Mouse (Mus musculus) heart, embryonic 16.5 days (tissue): Measurements from ENCODE around the gene Clec11a. TPM values are rescaled to one million over a fixed set of nuclear protein-coding genes. Genes with fewer than 3 reads are reported as not detected.

Experiments used
- ATAC-seq: fragments of 200-750 bp; cut with Nextera tagmentation; replicated peaks from 2 replicates; pipeline ENCODE4 v1.8.0; 2017; ENCODE audit warnings: moderate number of reproducible peaks; ENCODE audit not compliant: insufficient read depth, low FRiP score; ENCODE audit errors: extremely low read depth
- H3K27ac ChIP-seq: fragments of 300-500 bp; sonication (generic); 2 replicates; pipeline ENCODE4 v1.5.1; 2014; ENCODE audit warnings: mild to moderate bottlenecking, low read length, control low read depth, moderate library complexity
- H3K27me3 ChIP-seq: fragments of 300-500 bp; sonication (generic); 2 replicates; pipeline ENCODE4 v1.6.1; 2014; ENCODE audit warnings: low read length, mixed read lengths; ENCODE audit not compliant: control insufficient read depth, insufficient read depth
- H3K36me3 ChIP-seq: fragments of 300-500 bp; sonication (generic); 2 replicates; pipeline ENCODE4 v1.6.1; 2014; ENCODE audit not compliant: control insufficient read depth, insufficient read depth
- H3K4me1 ChIP-seq: fragments of 300-500 bp; sonication (generic); 2 replicates; pipeline ENCODE4 v1.6.1; 2014; ENCODE audit warnings: low read length, mixed read lengths; ENCODE audit not compliant: control insufficient read depth, insufficient read depth
- H3K4me2 ChIP-seq: fragments of 300-500 bp; sonication (generic); 2 replicates; pipeline ENCODE4 v1.6.1; 2014; ENCODE audit warnings: low read depth, mild to moderate bottlenecking, control low read depth, low read length
- H3K4me3 ChIP-seq: fragments of 300-500 bp; sonication (generic); 2 replicates; pipeline ENCODE4 v1.5.1; 2014; ENCODE audit warnings: mild to moderate bottlenecking, control low read depth, low read length
- H3K9ac ChIP-seq: fragments of 300-500 bp; sonication (generic); 2 replicates; pipeline ENCODE4 v1.6.1; 2014; ENCODE audit warnings: low read length, control low read depth
- H3K9me3 ChIP-seq: fragments of 300-500 bp; sonication (generic); replicated peaks from 2 replicates; pipeline ENCODE4 v1.6.1; 2016; ENCODE audit warnings: low read length; ENCODE audit not compliant: control insufficient read depth
- WGBS: fragments of 180-500 bp; shearing (Covaris S2); extraction: QIAGEN DNeasy Blood & Tissue Kit; methylation state at CpG from one replicate; pipeline ENCODE4 v1.1.7; 2014; 5-methylcytosine and 5-hydroxymethylcytosine counted together
- polyA plus RNA-seq: library from polyadenylated mRNA; unstranded; fragments of >200 nt; fragmentation: Nextera tagmentation; extraction: Ambion mirVana; gene quantifications from 2 replicates; pipeline ENCODE4 v1.2.1, GENCODE M21; 2015

Gene Clec11a
- polyA plus RNA-seq, 1 experiment from 2014 or later: 1.8 TPM

GRCm38 (mm10) chr7:44334139-44334538, 27.4 kb upstream of the Clec11a start:
- Histone ChIP-seq H3K9ac (no peak overlapping the region), H3K27me3 (peaks cover 64% of the 10 kb centered on the region), H3K27ac (no peak overlapping the region), H3K4me2 (no peak overlapping the region), H3K4me3 (no peak overlapping the region), H3K9me3 (no peaks in the 10 kb centered on the region), H3K4me1 (no peaks in the 10 kb centered on the region), H3K36me3 (no peaks in the 10 kb centered on the region)
- no peak for ATAC-seq
- 56% methylated on average over 14 of the region's 14 CpGs for WGBS

- H3K9ac ChIP-seq: no peak overlapping the region
- no peak overlapping the region for H3K27ac ChIP-seq
- H3K9me3 ChIP-seq: no peaks in the 10 kb centered on the region
- no peaks in the 10 kb centered on the region for H3K36me3 ChIP-seq
- H3K4me2 ChIP-seq: no peak overlapping the region
- H3K27me3 ChIP-seq: peaks cover 49% of the 10 kb centered on the region
- no peaks in the 10 kb centered on the region for H3K4me1 ChIP-seq
- ATAC-seq: no peak
- H3K4me3 ChIP-seq: no peak overlapping the region
- 38% methylated on average over 3 of the region's 3 CpGs for WGBS
Observed at GRCm38 (mm10) chr7:44332336-44332735, 25.6 kb upstream of the Clec11a start.

GRCm38 (mm10) chr7:44326614-44327013, 19.9 kb upstream of the Clec11a start:
- Histone ChIP-seq H3K4me2 (no peak overlapping the region), H3K27me3 (peaks cover 22% of the 10 kb centered on the region), H3K4me3 (no peak overlapping the region), H3K9ac (no peak overlapping the region), H3K27ac (no peak overlapping the region), H3K36me3 (no peaks in the 10 kb centered on the region), H3K9me3 (no peaks in the 10 kb centered on the region), H3K4me1 (no peaks in the 10 kb centered on the region)
- WGBS: 42% methylated on average over 6 of the region's 6 CpGs
- no peak for ATAC-seq

- 86% methylated on average over 1 of the region's 1 CpGs for WGBS
Observed at GRCm38 (mm10) chr7:44322290-44322689, 15.6 kb upstream of the Clec11a start.

GRCm38 (mm10) chr7:44320886-44321285, 14.2 kb upstream of the Clec11a start:
- Histone ChIP-seq H3K9me3 (no peaks in the 10 kb centered on the region), H3K4me3 (no peak overlapping the region), H3K4me1 (no peaks in the 10 kb centered on the region), H3K36me3 (no peaks in the 10 kb centered on the region), H3K27ac (no peak overlapping the region), H3K9ac (no peak overlapping the region), H3K4me2 (no peak overlapping the region), H3K27me3 (peaks cover 7% of the 10 kb centered on the region)
- WGBS: 36% methylated on average over 8 of the region's 8 CpGs
- ATAC-seq: no peak

More at GRCm38 (mm10) chr7:44322290-44322689, 15.6 kb upstream of the Clec11a start:
- H3K4me2 ChIP-seq: no peak overlapping the region
- no peak for ATAC-seq
- H3K9ac ChIP-seq: no peak overlapping the region
- H3K9me3 ChIP-seq: no peaks in the 10 kb centered on the region
- no peaks in the 10 kb centered on the region for H3K4me1 ChIP-seq
- no peak overlapping the region for H3K27ac ChIP-seq
- H3K36me3 ChIP-seq: no peaks in the 10 kb centered on the region
- H3K4me3 ChIP-seq: no peak overlapping the region
- peaks cover 16% of the 10 kb centered on the region for H3K27me3 ChIP-seq

- Histone ChIP-seq H3K36me3 (no peaks in the 10 kb centered on the region), H3K9me3 (no peaks in the 10 kb centered on the region)
Observed at GRCm38 (mm10) chr7:44317913-44318312, 11.2 kb upstream of the Clec11a start.

GRCm38 (mm10) chr7:44312484-44312883, 5.8 kb upstream of the Clec11a start:
- H3K36me3 ChIP-seq: no peaks in the 10 kb centered on the region
- no peak overlapping the region for H3K9ac ChIP-seq
- WGBS: 58% methylated on average over 16 of the region's 16 CpGs
- no peak for ATAC-seq
- H3K27me3 ChIP-seq: peaks cover 36% of the 10 kb centered on the region
- no peak overlapping the region for H3K4me3 ChIP-seq
- no peak overlapping the region for H3K27ac ChIP-seq
- no peak overlapping the region for H3K4me2 ChIP-seq
- peaks cover 11% of the 10 kb centered on the region for H3K4me1 ChIP-seq
- no peaks in the 10 kb centered on the region for H3K9me3 ChIP-seq

More at GRCm38 (mm10) chr7:44317913-44318312, 11.2 kb upstream of the Clec11a start:
- Histone ChIP-seq H3K4me1 (no peaks in the 10 kb centered on the region), H3K4me3 (no peak overlapping the region), H3K9ac (no peak overlapping the region), H3K27ac (no peak overlapping the region), H3K4me2 (no peak overlapping the region), H3K27me3 (peaks cover 7% of the 10 kb centered on the region)
- 41% methylated on average over 4 of the region's 4 CpGs for WGBS
- no peak for ATAC-seq

- Histone ChIP-seq H3K27me3 (peaks cover 36% of the 10 kb centered on the region), H3K9ac (no peak overlapping the region), H3K4me2 (no peak overlapping the region), H3K4me3 (no peak overlapping the region), H3K4me1 (peaks cover 11% of the 10 kb centered on the region), H3K9me3 (no peaks in the 10 kb centered on the region), H3K27ac (no peak overlapping the region), H3K36me3 (no peaks in the 10 kb centered on the region)
- ATAC-seq: no peak
- WGBS: 11% methylated on average over 6 of the region's 6 CpGs
Observed at GRCm38 (mm10) chr7:44311713-44312304, 5.1 kb upstream of the Clec11a start.

- Histone ChIP-seq H3K27me3 (peaks cover 36% of the 10 kb centered on the region), H3K27ac (no peak overlapping the region), H3K4me3 (peak overlapping the region; percentile 55), H3K4me2 (peak overlapping the region; percentile 88), H3K4me1 (peaks cover 11% of the 10 kb centered on the region), H3K9me3 (no peaks in the 10 kb centered on the region), H3K9ac (peak overlapping the region; percentile 67), H3K36me3 (no peaks in the 10 kb centered on the region)
- WGBS: 1% methylated on average over 38 of the region's 38 CpGs
- peak; percentile 23; the same call in 1 of the 2 replicates for ATAC-seq
Observed at GRCm38 (mm10) chr7:44310878-44311712, 4.4 kb upstream of the Clec11a start.
